Mouse (Mus musculus): ENCODE data around the gene Kif24.

The Kif24 gene

GRCm38 (mm10) chr4:41347839-41348238 is 116.8 kb downstream of the Kif24 start:
- no peak for DNase-seq (ENCODE audit: low spot score)

GRCm38 (mm10) chr4:41346011-41346410 is 118.7 kb downstream of the Kif24 start:
- DNase-seq (ENCODE audit: low spot score): no peak

- DNase-seq (ENCODE audit: low spot score): no peak
Observed at GRCm38 (mm10) chr4:41340912-41341550, 123.7 kb downstream of the Kif24 start.

Measured in spleen, adult 12 weeks (tissue).